Mouse (Mus musculus) cerebellum, adult 8-10 months (tissue): ENCODE data around the gene Slco3a1.

Source experiments
- DNase-seq: peaks from one replicate; pipeline ENCODE4 v3.0.0; 2022

The Slco3a1 gene

GRCm38 (mm10) chr7:74554608-74555311, at the start of gene Slco3a1:
Gene Slco3a1 (minus strand): TSS chr7:74554780.
- peak; percentile 82 for DNase-seq

DNA sequence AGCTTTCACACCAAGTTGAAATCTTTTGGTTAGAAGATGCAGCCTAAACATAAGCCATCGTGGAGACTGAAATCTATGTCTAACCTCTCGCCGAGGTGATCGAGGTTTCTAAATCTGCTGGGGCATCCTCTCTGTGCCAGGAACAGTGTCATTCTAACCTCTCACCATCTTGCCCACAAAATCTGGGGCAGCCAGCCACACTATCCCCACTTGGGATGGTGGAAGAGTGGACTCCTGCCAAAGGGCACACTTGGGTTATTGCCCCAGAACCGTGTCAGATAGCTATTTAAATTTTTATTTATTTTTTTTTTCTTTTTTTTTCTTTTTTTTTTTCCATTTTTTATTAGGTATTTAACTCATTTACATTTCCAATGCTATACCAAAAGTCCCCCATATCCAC, 46.4 kb upstream of the Slco3a1 start:
- DNase-seq = no peak

GRCm38 (mm10) chr7:74579411-74579810, 24.8 kb upstream of the Slco3a1 start:
- no peak for DNase-seq

GRCm38 (mm10) chr7:74575678-74576077, 21.1 kb upstream of the Slco3a1 start:
- DNase-seq = no peak

- DNase-seq = peak; percentile 75
These were observed 836 bp upstream of the Slco3a1 start for GRCm38 (mm10) chr7:74555416-74555815.

- DNase-seq = peak; percentile 74
These were observed 479 bp downstream of the Slco3a1 start for GRCm38 (mm10) chr7:74554041-74554561.

DNA sequence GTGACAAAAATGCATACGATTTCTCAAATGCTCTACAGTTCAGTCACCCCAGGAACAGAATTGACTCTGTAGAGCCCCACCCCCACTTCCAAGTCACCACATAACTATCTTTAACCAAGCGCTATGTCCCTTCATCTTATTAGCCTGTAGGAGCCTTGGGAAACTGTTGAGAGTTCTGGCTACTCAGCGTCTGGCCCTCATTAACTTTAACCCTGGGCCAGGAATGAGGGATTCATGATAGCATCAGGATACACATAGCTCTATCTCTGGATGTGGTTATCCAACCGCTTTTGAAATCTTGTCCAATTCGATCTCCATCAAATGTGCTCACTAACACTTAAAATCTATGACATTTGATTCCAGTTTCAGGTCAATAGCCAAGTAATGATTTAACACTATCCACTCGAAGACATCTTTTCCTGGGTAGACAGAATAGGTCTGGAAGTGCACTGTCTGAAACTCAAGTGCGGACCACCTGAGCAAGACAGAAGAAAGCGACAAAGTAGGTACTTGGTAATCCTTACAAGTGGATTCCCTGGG, 1.4 kb downstream of the Slco3a1 start:
- DNase-seq = peak; percentile 23

- DNase-seq = peak; percentile 6
These were observed 2.0 kb downstream of the Slco3a1 start for GRCm38 (mm10) chr7:74552546-74552945.

DNA sequence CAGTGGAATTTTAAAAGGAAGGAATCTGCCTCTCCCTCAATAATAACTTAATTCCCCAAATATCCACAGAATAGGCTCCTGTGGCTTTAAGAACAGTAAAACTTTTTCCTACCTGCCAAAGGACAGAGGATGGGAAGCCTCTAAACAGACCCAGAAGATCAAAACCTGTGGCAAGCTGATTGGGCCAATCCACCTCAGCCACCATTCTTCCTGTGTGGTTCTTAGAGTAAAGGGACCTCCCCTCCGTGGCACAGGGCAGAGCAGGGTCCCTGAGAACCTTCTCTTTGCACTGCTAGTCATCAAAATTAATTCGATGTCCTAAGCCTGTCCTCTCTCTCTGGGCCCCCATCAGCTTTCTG, 2.6 kb downstream of the Slco3a1 start:
- DNase-seq = peak; percentile 21

DNA sequence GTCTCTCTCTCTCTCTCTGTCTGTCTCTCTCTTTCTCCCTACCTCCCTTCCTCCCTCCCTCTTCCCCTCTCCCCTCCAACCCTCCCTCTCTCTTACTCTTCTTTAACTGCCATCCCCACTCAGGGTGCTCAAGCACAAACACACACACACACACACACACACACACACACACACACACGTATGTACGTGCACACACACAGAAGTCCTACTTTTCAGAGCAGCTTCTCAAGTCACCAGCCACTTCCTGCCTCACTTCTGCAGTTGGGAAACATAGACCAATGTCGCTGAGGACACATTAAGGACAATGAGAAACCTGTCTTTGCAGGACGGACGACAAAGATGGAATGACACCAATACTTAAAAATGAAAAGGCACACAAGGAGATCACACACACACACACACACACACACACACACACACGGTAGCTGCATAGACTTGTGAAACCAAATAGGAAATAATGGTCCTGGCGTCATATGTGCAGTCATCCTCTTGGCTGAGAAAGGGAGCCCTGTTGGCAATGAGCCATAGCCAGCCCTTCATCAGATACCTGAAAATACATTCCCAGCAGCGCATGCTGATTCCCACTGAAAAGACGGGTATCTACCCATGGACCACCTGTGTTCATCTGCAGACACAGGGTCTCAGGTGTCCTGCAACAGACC, 3.1 kb downstream of the Slco3a1 start:
- peak; percentile 65 for DNase-seq

- no peak for DNase-seq
These were observed 4.9 kb downstream of the Slco3a1 start for GRCm38 (mm10) chr7:74549686-74550085.

DNA sequence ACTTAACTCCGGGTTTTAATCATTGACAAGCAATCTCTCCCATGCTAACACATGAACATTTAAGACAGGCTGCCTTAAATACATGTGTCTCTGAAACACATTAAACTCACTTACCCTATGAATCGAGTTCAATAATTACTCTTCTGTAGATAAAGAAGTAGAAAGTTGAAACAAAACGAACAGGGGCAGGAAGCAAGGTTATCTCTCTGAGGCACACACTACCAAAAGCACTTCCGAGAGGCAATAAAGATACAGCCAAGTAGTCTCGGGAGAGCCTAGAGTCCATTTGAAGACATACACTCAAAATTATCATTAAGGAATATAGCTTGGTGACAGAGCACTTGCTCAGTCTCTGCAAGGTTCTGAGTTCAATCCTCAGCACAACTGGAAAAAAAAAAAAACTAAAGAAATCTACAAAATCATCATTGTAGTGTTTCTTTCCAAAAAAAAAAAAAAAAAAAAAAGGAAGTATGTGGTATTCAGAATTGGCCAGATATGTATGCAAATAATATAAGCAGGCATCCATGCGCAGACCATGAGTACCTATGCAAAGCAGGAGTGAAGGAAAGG, 5.5 kb downstream of the Slco3a1 start:
- DNase-seq = no peak

DNA sequence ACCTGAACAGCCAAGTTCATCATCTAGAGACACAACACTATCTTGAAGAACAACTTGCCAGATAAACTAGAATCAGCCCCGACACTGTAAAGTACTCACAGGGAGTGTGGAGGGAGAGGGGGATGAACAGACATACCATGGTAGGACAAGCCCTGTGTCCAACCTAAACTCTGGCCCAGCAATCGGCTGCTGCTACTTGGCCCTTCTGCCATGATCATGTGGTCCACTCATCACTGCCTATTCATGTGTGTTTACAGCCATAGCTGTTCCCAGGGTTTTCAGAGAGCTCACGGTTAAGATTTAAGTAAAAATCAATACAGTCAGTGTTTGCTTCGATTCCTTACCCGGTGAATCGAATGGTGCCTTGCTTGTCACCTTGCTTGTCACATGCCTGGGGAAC, 7.9 kb downstream of the Slco3a1 start:
- no peak for DNase-seq

GRCm38 (mm10) chr7:74545498-74545990, 9.0 kb downstream of the Slco3a1 start:
- DNase-seq = peak; percentile 29

DNA sequence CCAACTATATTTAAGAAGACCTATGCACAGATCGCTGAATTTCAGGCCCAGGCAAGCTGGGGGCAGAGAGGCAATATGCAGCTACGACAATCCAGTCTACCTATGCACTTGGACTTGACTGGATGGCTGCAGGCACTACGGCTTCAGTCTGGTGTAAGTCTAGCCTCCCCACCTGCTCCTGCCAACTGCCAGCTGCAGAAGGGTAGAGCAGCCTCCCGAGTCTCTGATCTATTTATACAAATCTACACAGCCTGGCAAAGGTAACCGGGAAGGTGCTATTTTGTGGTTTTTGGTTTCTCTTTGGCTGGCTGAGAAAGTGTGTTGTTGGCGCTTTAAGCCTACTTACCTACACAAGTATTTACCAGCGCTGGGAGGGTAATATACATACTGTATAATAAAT, 10.3 kb downstream of the Slco3a1 start:
- DNase-seq = peak; percentile 21

DNA sequence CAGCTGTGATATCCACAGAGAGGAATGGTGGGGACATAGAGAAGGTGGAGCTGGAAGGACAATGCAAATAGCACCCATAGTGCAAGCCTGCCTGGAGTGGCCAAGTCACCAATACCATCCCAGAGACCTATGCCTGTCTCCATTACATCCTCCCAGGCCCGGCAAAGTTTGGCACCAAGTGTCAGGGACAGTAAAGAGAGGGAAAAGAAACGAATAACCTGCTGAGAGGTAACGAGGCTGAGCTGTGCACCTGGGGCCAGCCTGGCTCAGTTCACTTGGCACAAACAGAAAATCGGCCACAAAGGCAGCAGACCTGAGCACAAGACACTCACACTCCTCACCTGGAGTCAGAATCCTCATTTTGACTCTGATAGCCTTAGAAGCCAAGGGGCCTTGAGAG, 12.6 kb downstream of the Slco3a1 start:
- no peak for DNase-seq

DNA sequence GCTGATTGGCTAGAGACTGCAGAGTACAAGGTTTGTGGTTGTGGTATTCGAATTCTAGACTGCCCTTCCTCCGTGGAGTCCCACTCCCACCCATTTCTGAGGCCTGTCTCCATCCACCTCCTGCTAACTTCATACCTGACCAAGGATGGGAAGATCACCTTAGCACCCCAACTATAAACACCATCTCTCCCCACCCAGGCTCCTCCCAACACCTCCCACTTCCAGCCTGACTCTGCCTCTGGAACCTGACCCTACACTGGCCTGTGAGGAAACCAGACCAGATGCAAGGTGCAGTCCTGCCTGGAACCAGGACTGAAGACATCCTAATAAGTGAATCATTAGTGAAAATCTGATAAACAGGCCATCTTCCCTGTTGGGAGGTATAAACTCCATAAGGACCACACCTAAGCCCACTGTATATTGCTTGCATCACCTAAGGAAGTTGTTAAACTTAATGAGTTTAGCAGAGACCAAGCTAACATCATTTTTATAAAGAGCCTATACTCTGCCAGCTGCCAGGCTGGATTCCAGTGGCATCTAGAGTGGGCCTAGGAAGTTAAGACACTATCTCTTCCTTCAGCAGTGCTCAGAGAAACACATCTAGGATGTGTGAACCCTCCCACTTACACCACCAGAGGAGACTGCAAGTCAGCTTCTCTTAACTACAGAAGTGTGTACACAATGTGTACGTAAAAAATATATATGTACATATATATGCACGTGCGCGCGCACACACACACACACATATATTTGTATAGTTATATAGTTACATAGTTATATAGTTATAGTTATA, 13.5 kb downstream of the Slco3a1 start:
- DNase-seq = no peak

DNA sequence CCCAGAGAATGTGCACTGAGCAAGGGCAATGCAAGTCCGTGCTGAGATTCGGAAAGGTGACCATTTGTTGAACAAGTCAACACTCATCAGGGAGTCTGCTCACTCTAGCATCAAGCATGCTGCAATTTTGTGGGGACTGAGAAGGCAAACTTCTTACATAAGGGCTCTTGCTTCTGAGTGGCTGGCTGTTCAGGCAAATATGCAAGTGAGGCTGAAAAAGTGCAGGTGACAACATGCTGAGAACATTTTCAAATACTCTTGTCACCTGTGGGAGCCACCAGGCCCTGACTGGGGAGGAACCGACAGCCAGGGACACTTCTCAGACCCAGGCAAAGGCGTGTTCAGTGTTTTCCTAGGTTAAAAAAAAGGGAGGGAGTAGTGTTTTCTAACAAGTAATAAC, 18.4 kb downstream of the Slco3a1 start:
- DNase-seq = no peak

GRCm38 (mm10) chr7:74531468-74532097, 23.0 kb downstream of the Slco3a1 start:
- DNase-seq = no peak

GRCm38 (mm10) chr7:74529877-74530276, 24.7 kb downstream of the Slco3a1 start:
- no peak for DNase-seq

GRCm38 (mm10) chr7:74529183-74529757, 25.3 kb downstream of the Slco3a1 start:
- no peak for DNase-seq

DNA sequence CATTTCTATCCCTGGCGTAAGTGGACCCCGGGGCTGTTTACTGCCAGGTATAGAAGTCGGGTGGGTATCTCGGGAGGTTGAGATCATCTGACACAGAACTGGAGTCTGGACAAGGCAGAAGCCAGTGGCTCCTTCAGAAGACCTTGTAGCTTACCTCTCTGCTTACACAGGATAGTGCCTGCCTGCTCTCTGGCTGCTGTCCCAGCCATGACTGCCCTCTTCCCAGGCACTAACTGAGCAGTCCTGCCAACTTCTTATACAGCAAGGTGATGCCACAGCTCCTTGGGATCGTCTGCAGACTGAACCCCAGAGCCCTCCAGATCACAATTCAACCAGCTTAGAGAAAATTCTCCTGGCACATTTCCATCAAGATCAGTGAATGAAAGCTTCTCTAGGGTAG, 26.4 kb downstream of the Slco3a1 start:
- DNase-seq = peak; percentile 56
